Mouse (Mus musculus) forelimb bud, embryonic 11.5 days (tissue): Measurements from ENCODE around the gene Hrk.

ENCODE experiments used
- DNase-seq: peaks from one replicate; pipeline ENCODE4 v3.0.0-alpha.2; 2012; ENCODE audit warnings: low read depth, low spot score

The Hrk gene

DNA sequence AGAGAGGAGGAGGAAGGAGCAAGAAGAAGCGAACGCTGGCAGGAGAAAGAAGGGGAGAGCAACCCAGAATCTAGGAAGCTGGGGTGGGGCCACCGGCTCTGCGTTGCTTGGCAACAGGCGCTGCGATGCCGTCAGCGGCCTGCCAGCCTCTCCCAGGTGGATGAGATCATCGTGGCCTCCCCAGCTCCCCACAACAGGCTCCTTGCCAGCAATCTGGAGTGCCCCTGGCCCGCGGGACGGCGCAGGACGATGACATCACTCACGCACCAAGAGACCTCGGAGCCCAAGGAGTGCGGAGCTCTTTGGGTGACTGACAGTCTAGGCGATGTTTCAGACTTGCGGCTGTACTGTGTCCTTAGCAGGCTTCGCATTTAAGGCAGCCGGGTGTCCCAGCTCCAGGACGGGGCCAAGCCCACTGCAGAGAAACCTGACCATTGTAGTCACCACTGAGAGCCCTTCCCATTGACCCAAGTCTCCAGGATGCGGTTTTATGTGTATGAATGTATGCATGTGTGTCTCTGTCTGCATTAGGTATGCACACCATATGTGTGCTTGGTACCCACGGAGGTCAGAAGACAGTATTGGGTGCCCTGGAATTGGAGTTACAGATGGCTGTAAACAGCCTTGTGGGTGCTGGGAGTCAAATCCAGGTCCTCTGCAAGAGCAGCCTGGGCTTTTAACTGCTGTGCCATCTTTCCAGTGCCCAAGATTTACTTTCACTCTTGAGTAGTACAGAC is 50.1 kb downstream of the Hrk start:
- peak; percentile 62 for DNase-seq

DNA sequence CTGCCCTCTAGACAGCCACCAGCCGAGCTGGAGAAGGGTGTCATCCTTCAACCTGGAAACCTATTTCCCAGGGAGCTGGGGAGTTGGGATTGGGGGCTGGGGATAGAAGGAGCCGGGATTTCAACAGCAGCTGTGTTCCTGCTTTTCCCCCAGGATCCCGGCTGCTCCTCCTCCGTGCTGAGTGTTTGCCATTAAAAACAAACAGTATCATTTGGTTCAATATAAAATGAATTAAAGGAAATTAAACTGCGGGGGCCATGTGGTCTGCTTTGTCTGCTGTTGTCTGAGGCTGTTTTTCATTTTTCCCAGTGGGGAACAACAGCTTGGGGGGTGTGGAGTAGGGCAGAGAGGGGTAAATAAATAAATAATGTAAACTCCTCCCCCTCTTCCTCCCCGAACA is 53.0 kb downstream of the Hrk start:
- DNase-seq, result no peak

DNA sequence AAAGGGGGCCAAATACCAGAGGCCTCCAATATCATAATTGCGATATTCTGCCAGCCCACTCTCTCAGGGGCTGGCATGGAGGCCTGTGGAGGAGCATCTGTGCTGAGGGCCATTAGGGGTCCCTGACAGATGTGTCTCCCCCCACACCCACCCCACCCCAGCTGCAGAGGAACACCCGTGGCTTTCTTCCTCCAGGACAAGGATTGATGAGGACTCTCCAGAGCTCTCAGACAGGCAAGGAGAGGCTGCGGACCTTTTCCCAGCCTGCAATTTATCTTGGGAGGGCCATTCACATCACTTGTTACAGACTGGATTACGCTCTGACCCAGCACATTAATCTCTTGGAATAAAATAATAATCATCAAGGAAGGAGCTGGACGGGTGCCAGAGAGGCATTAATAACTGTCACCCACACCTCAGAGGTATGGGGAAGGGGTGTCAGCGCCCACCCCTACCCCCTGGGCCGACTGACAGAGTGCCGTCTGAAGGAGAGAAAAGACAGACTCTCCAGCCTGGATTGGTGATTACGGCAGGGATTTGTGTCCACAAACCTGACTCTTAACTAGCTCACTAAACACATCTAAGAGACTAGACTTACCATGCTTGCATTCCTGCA is 58.8 kb downstream of the Hrk start:
- DNase-seq, result no peak

DNA sequence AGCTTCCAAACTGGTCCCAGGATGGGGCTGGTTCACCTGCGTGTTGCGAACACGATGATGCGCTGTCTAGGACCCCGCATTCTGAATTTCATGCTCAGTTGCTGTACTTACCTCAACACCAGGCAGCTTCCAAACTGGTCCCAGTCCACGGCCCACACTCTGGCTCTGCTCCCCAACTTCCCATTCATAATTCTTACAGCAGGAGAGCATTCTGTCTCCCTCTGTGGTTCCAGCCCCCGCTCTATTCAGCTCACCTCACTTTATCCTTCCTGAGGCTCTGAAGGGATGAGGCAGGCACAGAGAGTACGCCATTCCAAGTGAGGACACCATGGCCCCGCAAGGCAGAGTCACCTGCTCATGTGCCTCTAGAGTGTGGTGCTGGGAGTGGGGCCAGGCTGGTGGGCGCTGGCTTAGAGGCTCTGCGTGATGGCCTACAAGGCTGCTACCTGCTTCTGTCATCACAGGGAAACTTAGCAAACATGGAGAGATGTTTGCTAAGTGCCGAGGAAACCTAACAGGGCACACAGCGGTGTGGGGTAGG is 65.7 kb downstream of the Hrk start:
- no peak for DNase-seq

DNA sequence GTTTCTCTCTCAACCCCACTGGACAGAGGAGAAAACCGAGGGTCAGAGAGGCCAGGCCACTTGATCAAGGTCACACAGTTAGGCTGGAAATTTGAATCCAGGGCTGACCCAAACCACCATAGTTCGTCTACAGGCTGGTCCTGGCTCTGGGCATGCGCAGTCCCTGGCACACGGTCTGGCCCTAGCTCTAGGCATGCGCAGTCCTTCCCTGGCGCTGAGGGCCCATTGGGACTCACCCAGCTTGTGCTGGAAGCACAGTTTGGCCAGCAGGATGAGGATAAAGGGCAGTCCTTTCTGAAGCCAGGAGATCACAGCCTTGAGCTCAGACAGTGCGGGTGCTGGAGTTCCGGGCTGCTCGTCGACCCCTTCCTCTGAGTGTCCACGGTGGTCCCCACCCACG is 72.4 kb downstream of the Hrk start:
- no peak for DNase-seq
